Mouse (Mus musculus): Measurements from ENCODE around the gene Pomgnt2. TPM values are rescaled to one million over a fixed set of nuclear protein-coding genes. Genes with fewer than 3 reads are reported as not detected.

Pomgnt2 gene
- polyA plus RNA-seq (2012; rRNA removed) = 32.2 and 33.1 TPM in 2 replicates

GRCm38 (mm10) chr9:121997010-121997409 lies at the start of gene Pomgnt2:
Gene Pomgnt2, minus strand, starts transcription at chr9:121997110.

GRCm38 (mm10) chr9:121950418-121951113 lies 46.3 kb downstream of the Pomgnt2 start, which contains the start of gene Fam198a:
Gene Fam198a, plus strand, starts transcription at chr9:121950988.

Other genes with a start within 250 kb of the Pomgnt2 start
- 54.6 and 55.1 TPM in 2 replicates for gene Zfp651, start 237.8 kb downstream of the Pomgnt2 start, polyA plus RNA-seq (2012; rRNA removed)
- 1.00 and 1.9 TPM in 2 replicates for gene Klhl40, start 219.5 kb downstream of the Pomgnt2 start, polyA plus RNA-seq (2012; rRNA removed)
- 0.65 and 1.3 TPM in 2 replicates for gene Hhatl, start 204.6 kb downstream of the Pomgnt2 start, polyA plus RNA-seq (2012; rRNA removed)
- gene Ccdc13, start 157.6 kb downstream of the Pomgnt2 start, polyA plus RNA-seq (2012; rRNA removed) = 3.4 and 4.3 TPM in 2 replicates
- gene Higd1a, start 138.7 kb downstream of the Pomgnt2 start, polyA plus RNA-seq (2012; rRNA removed) = 62.5 and 76.6 TPM in 2 replicates
- 2.9 and 3.2 TPM in 2 replicates for gene Ackr2, start 98.8 kb downstream of the Pomgnt2 start, polyA plus RNA-seq (2012; rRNA removed)
- gene Cyp8b1, start 80.8 kb downstream of the Pomgnt2 start, polyA plus RNA-seq (2012; rRNA removed) = not detected in 2 replicates
- 2.3 and 2.7 TPM in 2 replicates for gene Fam198a, start 46.1 kb downstream of the Pomgnt2 start, polyA plus RNA-seq (2012; rRNA removed)
- 85.4 and 86.5 TPM in 2 replicates for gene Snrk, start 120.2 kb upstream of the Pomgnt2 start, polyA plus RNA-seq (2012; rRNA removed)

Measured in central nervous system, embryonic 18 days (tissue).